Mouse (Mus musculus): Measurements from ENCODE around the gene Abraxas2. TPM values are rescaled to one million over a fixed set of nuclear protein-coding genes. Genes with fewer than 3 reads are reported as not detected.

Abraxas2 gene
- polyA plus RNA-seq, 1 experiment from 2014 or later: 39.0 TPM

GRCm38 (mm10) chr7:132933331-132933730, 74.3 kb downstream of the Abraxas2 start:
- no peak overlapping the region for H3K27ac ChIP-seq (ENCODE audit: low read depth, low read length)
- no peak overlapping the region for H3K4me2 ChIP-seq (replicated peaks; ENCODE audit: low read depth, low read length)
- 83% methylated on average over 1 of the region's 1 CpGs for WGBS
- H3K4me1 ChIP-seq (replicated peaks; ENCODE audit: control insufficient read depth, insufficient read depth, low read length): no peaks in the 10 kb centered on the region
- H3K9ac ChIP-seq (ENCODE audit: low read depth, low read length): no peak overlapping the region
- ATAC-seq (ENCODE audit: low FRiP score): no peak
- H3K27me3 ChIP-seq (ENCODE audit: control insufficient read depth, insufficient read depth, low read length): no peaks in the 10 kb centered on the region
- no peak overlapping the region for H3K4me3 ChIP-seq (ENCODE audit: low read depth, low read length)
- DNase-seq (ENCODE audit: low spot score): no peak
- H3K36me3 ChIP-seq (ENCODE audit: control insufficient read depth, insufficient read depth, low read length): no peaks in the 10 kb centered on the region
- H3K9me3 ChIP-seq (ENCODE audit: control insufficient read depth, low read length): no peaks in the 10 kb centered on the region

Other genes starting within 250 kb of the Abraxas2 start
- gene Lhpp, start 248.6 kb upstream of the Abraxas2 start, polyA plus RNA-seq (2014; fragmentation: Nextera tagmentation; extraction: Ambion mirVana): 20.4 and 22.4 TPM in 2 replicates
- 16.9 and 17.0 TPM in 2 replicates for gene Fam53b, start 45.3 kb upstream of the Abraxas2 start, polyA plus RNA-seq (2014; fragmentation: Nextera tagmentation; extraction: Ambion mirVana)
- 93.0 and 93.5 TPM in 2 replicates for gene Eef1akmt2, start 6.6 kb upstream of the Abraxas2 start, polyA plus RNA-seq (2014; fragmentation: Nextera tagmentation; extraction: Ambion mirVana)
- 17.9 and 18.7 TPM in 2 replicates for gene Zranb1, start 71.9 kb downstream of the Abraxas2 start, polyA plus RNA-seq (2014; fragmentation: Nextera tagmentation; extraction: Ambion mirVana)

Measured in hindbrain, embryonic 11.5 days (tissue).